Mouse (Mus musculus): Measurements from ENCODE around the gene Cnksr3.

DNA sequence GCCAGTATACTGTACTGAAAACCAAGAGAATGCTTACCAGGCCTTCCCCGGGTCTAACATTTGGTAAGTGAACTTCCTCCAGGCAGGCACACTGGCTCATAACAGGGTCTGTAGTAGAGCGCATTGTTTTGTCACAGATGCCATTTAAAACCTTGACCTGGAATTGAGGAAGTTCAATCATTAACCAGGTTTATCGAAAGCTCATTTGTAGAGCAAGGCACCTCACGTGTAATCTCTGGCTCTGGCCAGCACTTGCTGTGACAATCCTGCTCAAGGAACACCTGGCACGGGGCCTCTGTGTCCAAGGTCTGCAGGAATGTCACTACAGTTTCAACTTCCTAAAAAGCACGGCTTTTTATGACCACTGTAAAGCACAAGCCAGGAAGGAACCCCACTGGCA is 71.8 kb downstream of the Cnksr3 start:
- TF ChIP-seq CTCF (IDR thresholded peaks at IDR 0.05; ENCODE audit: extremely low read depth, insufficient read length, insufficient replicate concordance, low read depth, low read length) (no peak), POLR2A (IDR thresholded peaks at IDR 0.05; ENCODE audit: low read depth, low read length) (no peak)

All from small intestine, adult 2 months (tissue).